Mouse (Mus musculus) heart, embryonic 13.5 days (tissue): ENCODE data around the gene Ccdc194. TPM values are rescaled to one million over a fixed set of nuclear protein-coding genes. Genes with fewer than 3 reads are reported as not detected.
"Not testable (repeated sequence)": the region's sequence is repeated elsewhere in the genome, so short reads cannot be mapped to it uniquely, and the experiment has no call there.

Experiments
- ATAC-seq: fragments of 200-750 bp; cut with Nextera tagmentation; 2 replicates; pipeline ENCODE4 v1.8.0; 2017; ENCODE audit warnings: moderate TSS enrichment; ENCODE audit not compliant: insufficient number of reproducible peaks, low FRiP score, low TSS enrichment; ENCODE audit errors: extremely low read depth
- H3K27ac ChIP-seq: fragments of 300-500 bp; sonication (generic); replicated peaks from 2 replicates; pipeline ENCODE4 v1.5.1; 2015; ENCODE audit warnings: moderate library complexity, mild to moderate bottlenecking, inconsistent platforms
- H3K27me3 ChIP-seq: fragments of 300-500 bp; sonication (generic); replicated peaks from 2 replicates; pipeline ENCODE4 v1.6.1; 2015; ENCODE audit warnings: mild to moderate bottlenecking, inconsistent platforms
- H3K36me3 ChIP-seq: fragments of 300-500 bp; sonication (generic); 2 replicates; pipeline ENCODE4 v1.6.1; 2015; ENCODE audit warnings: mild to moderate bottlenecking, inconsistent platforms
- H3K4me1 ChIP-seq: fragments of 300-500 bp; sonication (generic); 2 replicates; pipeline ENCODE4 v1.6.1; 2015; ENCODE audit warnings: inconsistent platforms
- H3K4me2 ChIP-seq: fragments of 300-500 bp; sonication (generic); 2 replicates; pipeline ENCODE4 v1.6.1; 2015; ENCODE audit warnings: inconsistent platforms, mild to moderate bottlenecking, moderate library complexity
- H3K4me3 ChIP-seq: fragments of 300-500 bp; sonication (generic); 2 replicates; pipeline ENCODE4 v1.5.1; 2015; ENCODE audit warnings: moderate library complexity, mild to moderate bottlenecking, inconsistent platforms
- H3K9ac ChIP-seq: fragments of 300-500 bp; sonication (generic); 2 replicates; pipeline ENCODE4 v1.6.1; 2015; ENCODE audit warnings: inconsistent platforms, mild to moderate bottlenecking, moderate library complexity
- H3K9me3 ChIP-seq: fragments of 300-500 bp; sonication (generic); 2 replicates; pipeline ENCODE4 v1.6.1; 2016; ENCODE audit warnings: inconsistent platforms
- WGBS: fragments of 180-500 bp; shearing (Covaris S2); methylation state at CpG from one replicate; pipeline ENCODE4 v1.1.7; 2015; ENCODE audit warnings: mixed read lengths; 5-methylcytosine and 5-hydroxymethylcytosine counted together
- polyA plus RNA-seq: library from polyadenylated mRNA; unstranded; fragments of >200 nt; fragmentation: Nextera tagmentation; extraction: Ambion mirVana; gene quantifications from 2 replicates; pipeline ENCODE4 v1.2.1, GENCODE M21; 2015

The Ccdc194 gene
- polyA plus RNA-seq, 1 experiment from 2014 or later: 0.48 TPM

DNA sequence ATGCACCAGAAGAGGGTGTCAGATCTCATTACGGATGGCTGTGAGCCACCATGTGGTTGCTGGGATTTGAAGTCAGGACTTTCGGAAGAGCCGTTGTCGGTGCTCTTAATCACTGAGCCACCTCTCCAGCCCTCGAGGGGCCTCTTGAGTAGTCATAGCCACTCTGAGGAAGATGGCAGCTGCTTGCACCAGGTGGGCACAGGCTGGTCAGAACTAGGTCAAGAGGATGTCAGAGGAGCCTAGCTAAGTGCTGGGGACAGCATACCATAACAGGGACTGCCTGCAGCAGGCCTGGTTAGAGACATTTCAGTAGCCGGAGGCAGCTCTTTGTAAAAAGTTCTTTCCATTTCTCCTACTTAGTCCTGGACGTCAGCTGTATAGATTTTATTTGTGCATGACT, 25.2 kb upstream of the Ccdc194 start:
- H3K36me3 ChIP-seq: peaks cover 34% of the 10 kb centered on the region
- peaks cover 5% of the 10 kb centered on the region for H3K27me3 ChIP-seq
- H3K9me3 ChIP-seq: no peaks in the 10 kb centered on the region
- no peak overlapping the region for H3K27ac ChIP-seq
- H3K4me3 ChIP-seq: no peak overlapping the region
- H3K9ac ChIP-seq: no peak overlapping the region
- H3K4me1 ChIP-seq: peaks cover 12% of the 10 kb centered on the region; the same call in 1 of the 2 replicates
- ATAC-seq: no peak
- 62% methylated on average over 7 of the region's 7 CpGs for WGBS
- no peak overlapping the region for H3K4me2 ChIP-seq

DNA sequence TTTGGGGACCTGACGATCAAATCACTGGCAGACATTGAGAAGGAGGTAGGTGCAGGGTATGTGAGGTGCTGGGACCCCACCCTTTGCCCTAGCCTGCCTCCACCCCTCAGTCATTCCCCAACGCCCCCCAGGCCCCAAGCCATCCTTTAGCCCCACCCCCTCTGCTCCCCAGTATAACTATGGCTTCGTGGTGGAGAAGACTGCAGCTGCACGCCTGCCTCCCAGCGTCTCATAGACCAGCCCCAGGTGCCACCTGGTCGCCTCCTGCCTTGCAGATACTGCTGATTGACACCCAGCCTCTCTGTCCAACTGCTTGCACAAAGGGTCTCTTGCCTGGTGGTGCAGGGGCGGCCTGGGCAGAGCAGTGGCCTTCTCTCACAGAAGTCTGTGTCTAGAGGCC, 22.1 kb upstream of the Ccdc194 start:
- 82% methylated on average over 7 of the region's 7 CpGs for WGBS
- ATAC-seq: no peak
- Histone ChIP-seq H3K36me3 (peaks cover 45% of the 10 kb centered on the region), H3K4me1 (peaks cover 13% of the 10 kb centered on the region), H3K4me3 (no peak overlapping the region), H3K27me3 (no peaks in the 10 kb centered on the region), H3K4me2 (no peak overlapping the region), H3K9me3 (no peaks in the 10 kb centered on the region), H3K9ac (no peak overlapping the region), H3K27ac (no peak overlapping the region)

DNA sequence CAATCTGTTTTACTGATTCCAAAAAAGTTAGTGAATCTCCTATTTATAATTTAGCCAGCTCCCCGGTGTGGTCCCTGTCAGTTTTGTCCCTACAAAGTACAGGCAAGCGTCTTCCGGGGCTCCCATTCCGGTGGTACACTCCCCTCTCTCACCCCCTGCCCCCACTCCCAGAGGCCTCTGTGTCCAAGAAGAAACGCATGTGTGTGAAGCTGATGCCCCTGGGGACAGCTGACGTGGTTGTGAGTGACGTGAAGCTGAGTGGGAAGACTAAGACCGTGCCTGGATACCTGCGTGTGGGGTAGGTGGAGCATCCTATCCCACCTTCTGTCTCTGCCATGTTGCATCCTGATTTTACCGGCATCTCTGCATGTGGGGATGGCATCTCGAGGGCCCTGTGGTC, 19.5 kb upstream of the Ccdc194 start:
- ATAC-seq: no peak
- WGBS: 86% methylated on average over 11 of the region's 11 CpGs
- no peak overlapping the region for H3K27ac ChIP-seq

DNA sequence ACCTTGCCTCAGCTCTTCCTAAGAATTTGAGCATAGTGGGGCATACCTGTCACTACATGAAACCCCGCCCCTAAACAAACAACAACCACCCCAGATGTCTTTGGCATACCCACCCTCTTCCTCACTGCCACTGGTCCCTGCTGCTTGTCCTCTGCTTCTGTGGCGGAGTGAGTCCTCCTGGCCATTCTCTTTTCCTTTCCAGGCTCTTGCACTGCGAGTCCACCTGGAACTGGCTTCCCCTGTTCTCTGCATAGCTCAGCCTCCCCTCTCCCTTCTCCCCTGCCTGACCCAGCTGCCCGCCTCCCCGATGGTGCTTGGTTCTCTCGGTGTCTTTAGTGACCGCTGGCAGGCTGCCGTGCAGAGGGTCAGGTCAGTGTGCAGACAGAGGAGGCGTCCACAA, 18.2 kb upstream of the Ccdc194 start:
- 0 out of 2 replicates have a peak, but pooled peaks cover 7% of the 10 kb centered on the region for H3K27me3 ChIP-seq
- peak overlapping the region; percentile 88 for H3K4me3 ChIP-seq
- H3K27ac ChIP-seq: no peak overlapping the region
- H3K4me2 ChIP-seq: peak overlapping the region; percentile 96
- ATAC-seq: no peak
- peak overlapping the region; percentile 86 for H3K9ac ChIP-seq
- peaks cover 39% of the 10 kb centered on the region for H3K36me3 ChIP-seq
- 84% methylated on average over 9 of the region's 9 CpGs for WGBS
- peaks cover 10% of the 10 kb centered on the region for H3K4me1 ChIP-seq
- H3K9me3 ChIP-seq: no peaks in the 10 kb centered on the region

More for the DNA sequence above, 19.5 kb upstream of the Ccdc194 start:
- Histone ChIP-seq H3K4me1 (peaks cover 10% of the 10 kb centered on the region), H3K27me3 (0 out of 2 replicates have a peak, but pooled peaks cover under 1% of the 10 kb centered on the region), H3K4me3 (no peak overlapping the region), H3K9me3 (no peaks in the 10 kb centered on the region), H3K9ac (no peak overlapping the region), H3K36me3 (peaks cover 45% of the 10 kb centered on the region), H3K4me2 (no peak overlapping the region)

DNA sequence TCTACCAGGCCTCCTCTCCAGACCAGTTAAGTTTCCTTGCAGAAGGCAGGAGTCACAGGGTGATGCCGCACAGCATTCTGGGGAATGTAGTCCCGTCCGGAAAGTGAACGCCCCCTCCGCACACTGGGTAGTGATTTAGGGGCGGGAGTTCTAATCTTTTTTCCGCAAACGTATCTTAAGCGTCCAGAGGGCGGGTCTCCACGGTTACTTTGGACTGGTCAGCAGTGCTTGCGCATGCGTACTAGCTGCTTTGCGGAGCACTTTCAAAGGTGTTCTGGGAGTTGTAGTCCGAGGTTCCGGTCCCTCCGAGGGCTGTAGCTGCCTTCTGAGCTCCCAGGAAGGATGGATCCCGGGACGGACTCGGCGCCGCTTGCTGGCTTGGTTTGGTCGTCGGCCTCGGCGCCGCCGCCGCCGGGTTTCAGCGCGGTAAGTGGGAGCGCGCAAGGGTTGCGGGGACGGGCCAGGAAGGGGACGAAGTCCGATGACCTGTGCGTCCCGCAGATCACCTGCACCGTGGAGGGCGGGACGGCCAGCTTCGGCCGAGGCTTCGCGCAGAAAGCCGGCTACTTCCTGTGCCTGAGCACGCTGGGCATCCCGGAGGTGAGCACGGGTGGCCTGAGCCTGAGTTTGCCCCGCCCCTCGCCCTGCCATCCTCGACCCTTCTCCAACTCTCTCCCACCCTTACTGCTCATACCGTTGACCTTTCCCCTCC, 17.3 kb upstream of the Ccdc194 start, which contains the start of gene Mvb12a:
Gene Mvb12a, plus strand, starts transcription at position 291 of the 712 bp plus-strand sequence.
- Histone ChIP-seq H3K36me3 (peaks cover 30% of the 10 kb centered on the region), H3K4me1 (peaks cover 15% of the 10 kb centered on the region), H3K9ac (peak within 1 kb of the TSS; percentile 86), H3K4me3 (peak within 1 kb of the TSS; percentile 88), H3K4me2 (peak within 1 kb of the TSS; percentile 96), H3K9me3 (no peaks in the 10 kb centered on the region), H3K27me3 (0 out of 2 replicates have a peak, but pooled peaks cover 7% of the 10 kb centered on the region), H3K27ac (peak within 1 kb of the TSS; percentile 70)
- peak; percentile 93 for ATAC-seq
- WGBS: under 1% methylated on average over 55 of the region's 55 CpGs

DNA sequence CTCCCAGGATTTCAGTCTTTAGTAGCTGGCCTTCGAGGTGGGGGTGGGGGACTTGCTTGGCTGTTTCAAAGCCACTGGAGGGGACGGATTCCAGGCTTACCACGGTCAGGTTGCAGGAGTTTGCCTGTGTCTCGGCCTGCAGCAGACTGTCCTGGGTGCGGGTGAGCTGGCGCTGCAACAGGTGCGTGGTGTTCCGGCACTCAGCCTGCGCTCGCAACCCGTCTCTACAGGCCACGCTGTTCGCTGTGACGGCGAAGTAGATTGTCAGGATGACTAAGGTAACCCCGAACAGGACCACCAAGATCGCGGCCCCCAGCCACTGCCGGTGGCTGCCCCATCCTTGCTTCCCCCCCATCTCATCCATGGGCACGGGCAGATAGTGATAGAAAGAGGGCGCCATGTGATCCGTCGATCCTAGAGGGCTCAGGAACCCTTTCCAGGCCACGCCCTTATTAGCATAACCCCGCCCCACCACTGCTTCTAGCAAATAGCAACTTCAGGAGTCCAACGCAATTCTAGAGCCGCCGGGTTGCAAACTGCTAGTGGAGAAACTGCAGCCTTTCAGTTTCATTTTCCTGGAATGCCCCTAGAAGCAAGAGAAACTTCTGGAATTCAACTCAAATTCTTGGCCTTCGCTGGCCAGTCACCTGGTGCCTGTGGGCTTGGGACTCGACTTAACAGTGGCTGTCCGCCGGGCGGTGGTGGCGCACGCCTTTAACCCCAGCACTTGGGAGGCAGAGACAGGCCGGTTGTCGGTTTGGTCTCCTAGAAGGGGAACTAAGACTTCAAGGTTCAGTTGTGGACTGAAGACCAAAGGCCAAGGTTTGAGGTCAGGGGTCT, 11.7 kb upstream of the Ccdc194 start, which contains the start of gene Bst2:
Gene Bst2, minus strand, starts transcription at position 429 of the 840 bp plus-strand sequence.
- no peaks in the 10 kb centered on the region for H3K36me3 ChIP-seq
- H3K27ac ChIP-seq: peak within 1 kb of the TSS; percentile 57
- peaks cover 14% of the 10 kb centered on the region for H3K4me1 ChIP-seq
- peak within 1 kb of the TSS; percentile 58 for H3K4me3 ChIP-seq
- H3K9ac ChIP-seq: peak within 1 kb of the TSS; percentile 76
- WGBS: 2% methylated on average over 37 of the region's 37 CpGs
- peaks cover 22% of the 10 kb centered on the region for H3K27me3 ChIP-seq
- H3K4me2 ChIP-seq: peak within 1 kb of the TSS; percentile 69
- ATAC-seq: peak; percentile 79; the same call in 1 of the 2 replicates
- H3K9me3 ChIP-seq: no peaks in the 10 kb centered on the region

DNA sequence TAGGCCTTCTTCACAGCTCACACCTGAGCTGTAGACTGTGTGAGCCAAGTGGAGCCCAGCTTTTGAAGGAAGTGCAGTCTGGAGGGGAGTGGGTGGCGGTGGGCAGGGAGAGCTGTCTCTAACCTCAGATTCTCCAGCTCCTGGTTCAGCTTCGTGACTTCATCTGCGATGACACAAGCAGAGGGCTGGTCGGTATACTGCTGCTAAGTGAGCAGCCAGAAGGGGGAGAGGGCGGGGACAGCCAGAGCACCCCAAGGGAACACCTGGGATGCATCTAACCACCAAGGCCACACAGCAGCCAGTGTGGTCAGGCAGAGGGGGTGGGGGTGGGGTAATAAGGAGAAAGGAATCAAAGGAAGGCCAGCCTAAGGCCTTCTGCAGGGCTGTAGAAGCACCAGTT, 10.2 kb upstream of the Ccdc194 start:
- 0 out of 2 replicates have a peak overlapping the region, but pooled peaks have one; percentile 58 for H3K4me3 ChIP-seq
- H3K4me2 ChIP-seq: peak overlapping the region; percentile 69
- H3K4me1 ChIP-seq: peaks cover 14% of the 10 kb centered on the region
- no peak overlapping the region for H3K27ac ChIP-seq
- peak overlapping the region; percentile 60 for H3K9ac ChIP-seq
- H3K36me3 ChIP-seq: no peaks in the 10 kb centered on the region
- peaks cover 22% of the 10 kb centered on the region for H3K27me3 ChIP-seq
- ATAC-seq: no peak
- no peaks in the 10 kb centered on the region for H3K9me3 ChIP-seq
- WGBS: 66% methylated on average over 5 of the region's 5 CpGs

DNA sequence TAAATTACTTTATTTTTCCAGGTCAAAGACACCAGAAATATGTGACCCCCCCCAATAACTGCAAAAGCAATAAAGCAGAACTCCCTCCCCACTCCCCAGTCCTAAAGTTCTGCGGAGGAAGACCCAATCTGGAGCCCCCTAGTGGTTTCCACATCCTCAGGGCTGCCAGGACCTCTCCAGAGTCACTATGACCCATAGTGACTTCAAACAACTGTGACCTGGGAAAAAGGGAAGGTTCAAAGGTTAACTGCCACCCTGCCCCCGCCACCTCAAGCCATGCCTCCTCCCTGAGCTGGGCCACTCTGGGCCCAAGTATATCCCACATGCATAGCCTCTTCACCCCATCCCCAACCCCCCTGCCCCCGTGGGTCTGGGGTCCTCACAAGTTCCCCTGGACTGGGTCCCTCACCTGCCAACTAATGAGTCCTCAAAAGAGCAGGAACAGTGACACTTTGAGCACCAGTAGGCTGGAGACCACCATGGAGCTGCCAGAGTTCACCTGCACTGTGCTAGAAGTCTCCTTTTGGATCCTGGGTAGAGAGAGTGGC, 8.8 kb upstream of the Ccdc194 start:
- Histone ChIP-seq H3K9ac (no peak overlapping the region), H3K4me3 (no peak overlapping the region), H3K36me3 (no peaks in the 10 kb centered on the region), H3K27me3 (peaks cover 17% of the 10 kb centered on the region), H3K4me2 (no peak overlapping the region), H3K4me1 (peaks cover 14% of the 10 kb centered on the region), H3K9me3 (no peaks in the 10 kb centered on the region), H3K27ac (no peak overlapping the region)
- WGBS: 34% methylated on average over 3 of the region's 3 CpGs
- ATAC-seq: no peak

DNA sequence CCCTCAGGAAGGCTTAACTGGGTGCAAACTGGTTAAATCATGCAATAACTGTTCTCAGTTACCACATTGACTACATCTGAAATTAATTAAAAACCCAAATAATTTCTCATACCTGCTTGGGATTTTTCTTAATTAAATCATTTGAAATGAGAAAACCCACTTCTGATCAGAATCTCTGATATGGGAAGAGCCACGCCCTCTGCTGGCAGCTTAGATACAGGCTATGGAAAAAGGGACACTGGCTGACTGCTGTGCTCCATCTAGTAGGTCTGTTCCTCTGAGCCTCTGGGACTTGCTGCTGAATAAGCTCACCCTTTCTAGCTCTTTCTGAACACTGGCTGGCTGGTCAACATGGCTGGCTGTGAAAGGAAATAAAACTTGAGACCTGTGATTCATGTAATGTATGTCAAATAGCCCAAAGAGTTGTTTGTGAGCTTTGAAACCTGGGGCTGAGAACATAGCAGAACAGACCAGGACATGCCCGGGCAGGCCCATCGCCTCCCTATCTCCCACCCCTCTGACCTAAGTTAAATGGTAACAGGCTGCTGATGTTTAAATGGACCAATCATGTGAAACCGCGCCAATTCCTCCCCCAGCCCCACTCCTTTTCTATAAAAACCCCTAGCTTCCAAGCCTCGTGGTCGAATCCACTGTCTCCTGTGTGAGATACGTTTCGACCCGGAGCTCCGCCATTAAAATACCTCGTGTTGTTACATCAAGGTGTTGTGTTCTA, 5.4 kb upstream of the Ccdc194 start:
- 70% methylated on average over 5 of the region's 12 CpGs for WGBS
- H3K9ac ChIP-seq, H3K27ac ChIP-seq, H3K36me3 ChIP-seq, H3K4me2 ChIP-seq, H3K4me3 ChIP-seq, H3K9me3 ChIP-seq, ATAC-seq: not testable (repeated sequence)
- Histone ChIP-seq H3K27me3 (peaks cover 11% of the 10 kb centered on the region; the same call in 1 of the 2 replicates), H3K4me1 (peaks cover 28% of the 10 kb centered on the region)

DNA sequence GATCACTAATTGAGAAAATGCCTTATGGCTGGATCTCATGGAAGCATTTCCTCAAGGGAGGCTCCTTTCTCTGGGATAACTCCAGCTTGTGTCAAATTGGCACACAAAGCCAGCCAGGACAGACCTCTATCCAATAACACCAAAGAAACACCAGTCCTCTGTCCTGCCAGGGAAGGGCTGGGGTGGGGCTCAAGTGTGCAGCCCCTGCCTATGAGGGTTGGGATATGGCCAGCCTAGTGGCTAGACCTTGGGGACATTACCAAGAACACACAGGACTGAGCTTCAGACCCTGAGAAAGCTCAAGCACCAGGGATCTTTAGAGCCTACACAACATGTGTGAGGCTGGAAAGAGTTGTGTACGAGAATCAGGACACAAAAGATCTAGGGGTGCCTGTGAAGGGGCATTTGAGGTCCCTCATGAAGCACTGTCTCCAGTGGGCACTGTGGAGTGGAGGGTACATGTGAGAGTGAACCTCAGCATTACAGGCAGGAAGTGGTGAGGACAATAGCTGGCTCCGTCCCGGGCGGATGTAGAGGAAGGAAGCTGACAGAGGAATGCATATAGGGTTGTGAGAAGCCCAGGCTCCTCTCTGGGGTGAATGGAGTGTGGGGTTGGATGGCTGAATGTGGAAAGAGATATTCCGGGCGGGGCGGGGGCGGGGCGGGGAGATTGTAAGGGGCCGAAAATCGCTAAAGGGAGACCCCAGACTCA, 3.0 kb upstream of the Ccdc194 start:
- Histone ChIP-seq H3K4me1 (peaks cover 37% of the 10 kb centered on the region), H3K9me3 (no peaks in the 10 kb centered on the region), H3K27ac (peak overlapping the region; percentile 87), H3K27me3 (peaks cover 25% of the 10 kb centered on the region), H3K36me3 (no peaks in the 10 kb centered on the region), H3K4me3 (no peak overlapping the region), H3K9ac (no peak overlapping the region), H3K4me2 (no peak overlapping the region)
- peak; percentile 34; the same call in 1 of the 2 replicates for ATAC-seq
- 66% methylated on average over 11 of the region's 11 CpGs for WGBS
